Mouse (Mus musculus): ENCODE measurements around the gene Anks3. TPM values are rescaled to one million over a fixed set of nuclear protein-coding genes. Genes with fewer than 3 reads are reported as not detected.

The Anks3 gene
- polyA plus RNA-seq, 1 experiment from 2014 or later, result 54.1 TPM

- ATAC-seq (replicated peaks; ENCODE audit: low FRiP score, low read depth) (0 out of 2 replicates have a peak, but pooled peaks have one; percentile 43), DNase-seq (ENCODE audit: low spot score) (peak; percentile 52)
- no peaks in the 10 kb centered on the region for H3K36me3 ChIP-seq (ENCODE audit: insufficient read depth, low read length)
- WGBS, result 62% methylated on average over 4 of the region's 4 CpGs
- no peak overlapping the region for H3K4me3 ChIP-seq (replicated peaks; ENCODE audit: low read depth, low read length)
- H3K9ac ChIP-seq (ENCODE audit: low read depth, low read length), result no peak overlapping the region
- H3K4me2 ChIP-seq (ENCODE audit: low read length), result no peak overlapping the region
- H3K4me1 ChIP-seq (replicated peaks; ENCODE audit: insufficient read depth, low read length), result no peaks in the 10 kb centered on the region
- H3K9me3 ChIP-seq (replicated peaks; ENCODE audit: low read length), result no peaks in the 10 kb centered on the region
- TF ChIP-seq CTCF (IDR thresholded peaks at IDR 0.05; ENCODE audit: low read depth), result no peak
- H3K27ac ChIP-seq, result no peak overlapping the region
- no peaks in the 10 kb centered on the region for H3K27me3 ChIP-seq (ENCODE audit: insufficient read depth, low read length)
These were observed 7.6 kb upstream of the Anks3 start for GRCm38 (mm10) chr16:4971626-4972025.

- 85% methylated on average over 5 of the region's 5 CpGs for WGBS
- no peak for ATAC-seq (replicated peaks; ENCODE audit: low FRiP score, low read depth)
- no peak overlapping the region for H3K27ac ChIP-seq
- no peaks in the 10 kb centered on the region for H3K27me3 ChIP-seq (ENCODE audit: insufficient read depth, low read length)
- no peak for DNase-seq (ENCODE audit: low spot score)
- no peak overlapping the region for H3K4me2 ChIP-seq (ENCODE audit: low read length)
- H3K9me3 ChIP-seq (replicated peaks; ENCODE audit: low read length), result no peaks in the 10 kb centered on the region
- no peak overlapping the region for H3K4me3 ChIP-seq (replicated peaks; ENCODE audit: low read depth, low read length)
- H3K36me3 ChIP-seq (ENCODE audit: insufficient read depth, low read length), result no peaks in the 10 kb centered on the region
- no peak overlapping the region for H3K9ac ChIP-seq (ENCODE audit: low read depth, low read length)
- H3K4me1 ChIP-seq (replicated peaks; ENCODE audit: insufficient read depth, low read length), result 0 out of 2 replicates have a peak, but pooled peaks cover 3% of the 10 kb centered on the region
- TF ChIP-seq CTCF (IDR thresholded peaks at IDR 0.05; ENCODE audit: low read depth), result no peak
These were observed 5.2 kb upstream of the Anks3 start for GRCm38 (mm10) chr16:4969055-4969843.

- no peak for TF ChIP-seq CTCF (IDR thresholded peaks at IDR 0.05; ENCODE audit: low read depth)
These were observed 4.4 kb upstream of the Anks3 start for GRCm38 (mm10) chr16:4968426-4968825.

GRCm38 (mm10) chr16:4965392-4966129, 1.6 kb upstream of the Anks3 start:
- Histone ChIP-seq H3K4me1 (replicated peaks; ENCODE audit: insufficient read depth, low read length) (0 out of 2 replicates have a peak, but pooled peaks cover 3% of the 10 kb centered on the region), H3K4me3 (replicated peaks; ENCODE audit: low read depth, low read length) (no peak overlapping the region), H3K27ac (no peak overlapping the region), H3K27me3 (ENCODE audit: insufficient read depth, low read length) (no peaks in the 10 kb centered on the region), H3K4me2 (ENCODE audit: low read length) (peak overlapping the region; percentile 89), H3K9me3 (replicated peaks; ENCODE audit: low read length) (no peaks in the 10 kb centered on the region), H3K36me3 (ENCODE audit: insufficient read depth, low read length) (no peaks in the 10 kb centered on the region), H3K9ac (ENCODE audit: low read depth, low read length) (peak overlapping the region; percentile 76; the same call in 1 of the 2 replicates)
- DNase-seq (ENCODE audit: low spot score) (no peak), ATAC-seq (replicated peaks; ENCODE audit: low FRiP score, low read depth) (no peak)
- WGBS, result 91% methylated on average over 8 of the region's 8 CpGs
- no peak for TF ChIP-seq CTCF (IDR thresholded peaks at IDR 0.05; ENCODE audit: low read depth)

More at GRCm38 (mm10) chr16:4968426-4968825, 4.4 kb upstream of the Anks3 start:
- ATAC-seq (replicated peaks; ENCODE audit: low FRiP score, low read depth), result no peak
- Histone ChIP-seq H3K27me3 (ENCODE audit: insufficient read depth, low read length) (no peaks in the 10 kb centered on the region), H3K9ac (ENCODE audit: low read depth, low read length) (no peak overlapping the region), H3K4me3 (replicated peaks; ENCODE audit: low read depth, low read length) (no peak overlapping the region), H3K36me3 (ENCODE audit: insufficient read depth, low read length) (no peaks in the 10 kb centered on the region), H3K9me3 (replicated peaks; ENCODE audit: low read length) (no peaks in the 10 kb centered on the region), H3K4me1 (replicated peaks; ENCODE audit: insufficient read depth, low read length) (0 out of 2 replicates have a peak, but pooled peaks cover 3% of the 10 kb centered on the region), H3K27ac (no peak overlapping the region), H3K4me2 (ENCODE audit: low read length) (no peak overlapping the region)
- DNase-seq (ENCODE audit: low spot score), result no peak
- 88% methylated on average over 3 of the region's 3 CpGs for WGBS

- Histone ChIP-seq H3K4me1 (replicated peaks; ENCODE audit: insufficient read depth, low read length) (0 out of 2 replicates have a peak, but pooled peaks cover 3% of the 10 kb centered on the region), H3K36me3 (ENCODE audit: insufficient read depth, low read length) (no peaks in the 10 kb centered on the region), H3K27ac (peak overlapping the region; percentile 77), H3K4me2 (ENCODE audit: low read length) (peak overlapping the region; percentile 89), H3K9me3 (replicated peaks; ENCODE audit: low read length) (no peaks in the 10 kb centered on the region), H3K4me3 (replicated peaks; ENCODE audit: low read depth, low read length) (peak overlapping the region; percentile 70), H3K27me3 (ENCODE audit: insufficient read depth, low read length) (no peaks in the 10 kb centered on the region), H3K9ac (ENCODE audit: low read depth, low read length) (peak overlapping the region; percentile 76; the same call in 1 of the 2 replicates)
- DNase-seq (ENCODE audit: low spot score) (peak; percentile 16), ATAC-seq (replicated peaks; ENCODE audit: low FRiP score, low read depth) (peak; percentile 2; the same call in 1 of the 2 replicates)
- TF ChIP-seq CTCF (IDR thresholded peaks at IDR 0.05; ENCODE audit: low read depth), result no peak
- WGBS, result 19% methylated on average over 13 of the region's 13 CpGs
These were observed 856 bp upstream of the Anks3 start for GRCm38 (mm10) chr16:4964731-4965391.

- no peak for DNase-seq (ENCODE audit: low spot score)
- Histone ChIP-seq H3K9ac (ENCODE audit: low read depth, low read length) (peak overlapping the region; percentile 76), H3K9me3 (replicated peaks; ENCODE audit: low read length) (no peaks in the 10 kb centered on the region), H3K36me3 (ENCODE audit: insufficient read depth, low read length) (no peaks in the 10 kb centered on the region), H3K4me2 (ENCODE audit: low read length) (peak overlapping the region; percentile 89), H3K4me3 (replicated peaks; ENCODE audit: low read depth, low read length) (peak overlapping the region; percentile 70), H3K4me1 (replicated peaks; ENCODE audit: insufficient read depth, low read length) (0 out of 2 replicates have a peak, but pooled peaks cover 3% of the 10 kb centered on the region), H3K27ac (peak overlapping the region; percentile 84; the same call in 1 of the 2 replicates), H3K27me3 (ENCODE audit: insufficient read depth, low read length) (no peaks in the 10 kb centered on the region)
- ATAC-seq (replicated peaks; ENCODE audit: low FRiP score, low read depth), result no peak
- TF ChIP-seq CTCF (IDR thresholded peaks at IDR 0.05; ENCODE audit: low read depth), result no peak
- 38% methylated on average over 9 of the region's 9 CpGs for WGBS
These were observed 659 bp downstream of the Anks3 start for GRCm38 (mm10) chr16:4963346-4963745.
